Mouse (Mus musculus): ENCODE data around the gene Abraxas1. TPM values are rescaled to one million over a fixed set of nuclear protein-coding genes. Genes with fewer than 3 reads are reported as not detected.

The Abraxas1 gene
- total RNA-seq, 2 experiments from 2014 or later: 12.8 to 17.4 TPM

GRCm38 (mm10) chr5:100826531-100826930 is 5.8 kb upstream of the Abraxas1 start:
- no peak for DNase-seq
- intact Hi-C loops (cut with DNase I): loop anchor here (1.0 to 5.0 kb wide), 2 partner anchors 87 to 841 kb away; no protein-coding TSS in a partner anchor

- no peak for DNase-seq
Observed at GRCm38 (mm10) chr5:100825975-100826374, 5.2 kb upstream of the Abraxas1 start.

GRCm38 (mm10) chr5:100822826-100823225 is 2.1 kb upstream of the Abraxas1 start:
- DNase-seq: no peak
- intact Hi-C loops (cut with DNase I): no loop called here

More at GRCm38 (mm10) chr5:100825975-100826374, 5.2 kb upstream of the Abraxas1 start:
- intact Hi-C loops (cut with DNase I): loop anchor here (1.0 to 5.0 kb wide), 2 partner anchors 87 to 841 kb away; no protein-coding TSS in a partner anchor

- DNase-seq: no peak
- intact Hi-C loops (cut with DNase I): no loop called here
Observed at GRCm38 (mm10) chr5:100821375-100821774, 610 bp upstream of the Abraxas1 start.

GRCm38 (mm10) chr5:100819568-100820480 is 941 bp downstream of the Abraxas1 start:
- intact Hi-C loops (cut with DNase I): no loop called here
- no peak for DNase-seq

- DNase-seq: no peak
- intact Hi-C loops (cut with DNase I): no loop called here
Observed at GRCm38 (mm10) chr5:100818341-100818740, 2.4 kb downstream of the Abraxas1 start.

- intact Hi-C loops (cut with DNase I): loop anchor here (5.0 kb wide), 1 partner anchor 121 kb away; the partner anchor contains the start of gene Coq2
- DNase-seq: peak; percentile 91 to 93
Observed at GRCm38 (mm10) chr5:100798165-100798860, 22.5 kb downstream of the Abraxas1 start, which contains the start of the genes Helq and Mrps18c. Gene Helq, minus strand, starts transcription at chr5:100798598. Gene Mrps18c, plus strand, starts transcription at chr5:100798627.

GRCm38 (mm10) chr5:100794084-100794483 is 26.7 kb downstream of the Abraxas1 start:
- intact Hi-C loops (cut with DNase I): no loop called here
- DNase-seq: no peak

GRCm38 (mm10) chr5:100792261-100792660 is 28.5 kb downstream of the Abraxas1 start:
- no peak for DNase-seq
- intact Hi-C loops (cut with DNase I): no loop called here

GRCm38 (mm10) chr5:100787527-100787926 is 33.2 kb downstream of the Abraxas1 start:
- no peak for DNase-seq
- intact Hi-C loops (cut with DNase I): loop anchor here (10.0 kb wide), 1 partner anchor 243 kb away; no protein-coding TSS in a partner anchor

GRCm38 (mm10) chr5:100779002-100779401 is 41.8 kb downstream of the Abraxas1 start:
- no peak for DNase-seq
- intact Hi-C loops (cut with DNase I): no loop called here

- no peak for DNase-seq
- intact Hi-C loops (cut with DNase I): no loop called here
Observed at GRCm38 (mm10) chr5:100776900-100777299, 43.9 kb downstream of the Abraxas1 start.

GRCm38 (mm10) chr5:100775778-100776404 is 44.9 kb downstream of the Abraxas1 start:
- intact Hi-C loops (cut with DNase I): no loop called here
- no peak for DNase-seq

- intact Hi-C loops (cut with DNase I): no loop called here
Observed at GRCm38 (mm10) chr5:100771575-100771974, 49.2 kb downstream of the Abraxas1 start.

GRCm38 (mm10) chr5:100766026-100766425 is 54.7 kb downstream of the Abraxas1 start:
- intact Hi-C loops (cut with DNase I): no loop called here

More at GRCm38 (mm10) chr5:100771575-100771974, 49.2 kb downstream of the Abraxas1 start:
- no peak for DNase-seq

GRCm38 (mm10) chr5:100761736-100762135 is 59.0 kb downstream of the Abraxas1 start:
- DNase-seq: no peak
- intact Hi-C loops (cut with DNase I): no loop called here

More at GRCm38 (mm10) chr5:100766026-100766425, 54.7 kb downstream of the Abraxas1 start:
- DNase-seq: no peak

- DNase-seq: no peak
- intact Hi-C loops (cut with DNase I): no loop called here
Observed at GRCm38 (mm10) chr5:100760049-100760663, 60.6 kb downstream of the Abraxas1 start.

- DNase-seq: no peak
- intact Hi-C loops (cut with DNase I): no loop called here
Observed at GRCm38 (mm10) chr5:100758121-100758520, 62.6 kb downstream of the Abraxas1 start.
